In genomic region chr3:144141786-144142185, GRCm38 (mm10) we compare ENCODE assay signal across 14 mouse cellular contexts.
A peak's percentile ranks its signal among the peaks of the same experiment; 100 is the strongest.
DNase-seq lines count a peak whose midpoint lies in the region.
"Had no signal": no experiment of that assay in that cellular context is flagged by ENCODE, and none has a peak within 500 bp of the region (broad histone marks: within the 10 kb centered on the region; RNA-seq: fewer than 3 reads in every experiment).

No protein-coding gene starts in this region.

- intact Hi-C loops in heart, postnatal 36 days (cut with DNase I), result no loop called here

- peak; percentile 63 for DNase-seq in heart, adult 11 months
- DNase-seq in heart, postnatal 36 days, result no peak
- peak; percentile 73 for DNase-seq in brain, adult 2 months (ENCODE audit: low read depth, low spot score)
- peak; percentile 7 to 10 for DNase-seq in frontal cortex, postnatal 14 days (ENCODE audit: low spot score in 2 of 2)
- peak; percentile 45 to 48 for DNase-seq in layer of hippocampus, postnatal 36 days
- no peak for DNase-seq in gastrocnemius, adult 18-20 months (ENCODE audit: low spot score)
- no peak for DNase-seq in yolk sac, embryonic 10.5 days (ENCODE audit: low spot score)
- DNase-seq: adrenal gland, adult 2 months; cerebellum, adult 9-10 months; gastrocnemius, postnatal 14 days; kidney, adult 8-10 months; kidney, postnatal 36 days; liver, embryonic 13.5 days; thymus, adult 2 months had no signal

Comparison
In these comparisons a context has a peak if more than half of its experiments do, and no peak if none do; other contexts are left out.
1. DNase-seq: peak in heart, adult 11 months (single experiment), brain, adult 2 months (single experiment), frontal cortex, postnatal 14 days (2 of 2) and layer of hippocampus, postnatal 36 days (2 of 2); none in heart, postnatal 36 days (0 of 2), gastrocnemius, adult 18-20 months (single experiment) and yolk sac, embryonic 10.5 days (single experiment).